Mouse (Mus musculus) cortical plate, adult 2 months (tissue): ENCODE data around the gene Gm11213.

Experiments
- CTCF ChIP-seq: fragments of 200-500 bp; IDR thresholded peaks from 2 replicates; pipeline ENCODE4 v1.5.1; 2011; ENCODE audit warnings: mild to moderate bottlenecking, control low read depth, low read length; ENCODE audit not compliant: insufficient read depth; ENCODE audit errors: extremely low read depth
- POLR2A ChIP-seq: fragments of 200-500 bp; IDR thresholded peaks from 2 replicates; pipeline ENCODE4 v1.6.1; 2011; ENCODE audit warnings: mild to moderate bottlenecking, low read length, control low read depth; ENCODE audit not compliant: insufficient read depth; ENCODE audit errors: extremely low read depth

- TF ChIP-seq POLR2A (no peak), CTCF (no peak)
Observed at GRCm38 (mm10) chr4:63553789-63554576, 51.1 kb downstream of the Gm11213 start.
